Mouse (Mus musculus) thymus, adult 2 months (tissue): ENCODE measurements around the gene Ankrd7. TPM values are rescaled to one million over a fixed set of nuclear protein-coding genes. Genes with fewer than 3 reads are reported as not detected.

Experiments used
- DNase-seq: peaks from one replicate; pipeline ENCODE4 v3.0.0; 2021
- H3K27ac ChIP-seq: fragments of 200-500 bp; 2 replicates; pipeline ENCODE4 v1.5.1; 2012; ENCODE audit warnings: low read length, control low read depth; ENCODE audit not compliant: control insufficient read depth, insufficient read depth
- H3K27me3 ChIP-seq: fragments of 200-500 bp; 2 replicates; pipeline ENCODE4 v1.6.1; 2012; ENCODE audit warnings: mild to moderate bottlenecking, low read length, moderate library complexity, mixed read lengths; ENCODE audit not compliant: control insufficient read depth, insufficient read depth
- H3K36me3 ChIP-seq: fragments of 200-500 bp; 2 replicates; pipeline ENCODE4 v1.6.1; 2012; ENCODE audit warnings: mild to moderate bottlenecking, low read length, moderate library complexity; ENCODE audit not compliant: control insufficient read depth, insufficient read depth
- H3K4me1 ChIP-seq: fragments of 200-500 bp; replicated peaks from 2 replicates; pipeline ENCODE4 v1.6.1; 2012; ENCODE audit warnings: low read length; ENCODE audit not compliant: control insufficient read depth, insufficient read depth
- H3K4me3 ChIP-seq: fragments of 200-500 bp; 2 replicates; pipeline ENCODE4 v1.5.1; 2012; ENCODE audit warnings: mild to moderate bottlenecking, low read length, control low read depth, moderate library complexity; ENCODE audit not compliant: control insufficient read depth, insufficient read depth
- CTCF ChIP-seq: fragments of 200-500 bp; IDR thresholded peaks from 2 replicates; pipeline ENCODE4 v1.5.1; 2012; ENCODE audit warnings: mild to moderate bottlenecking, control low read depth, low read length, moderate library complexity, borderline replicate concordance; ENCODE audit not compliant: control insufficient read depth, poor library complexity, insufficient read depth; ENCODE audit errors: extremely low read depth
- POLR2A ChIP-seq: fragments of 200-500 bp; IDR thresholded peaks from 2 replicates; pipeline ENCODE4 v1.6.1; 2012; ENCODE audit warnings: mild to moderate bottlenecking, low read length, control low read depth, moderate library complexity; ENCODE audit not compliant: control insufficient read depth, poor library complexity, insufficient read depth; ENCODE audit errors: extremely low read depth
- WGBS: fragments of 180-500 bp; shearing (Covaris S2); methylation state at CpG from one replicate; pipeline ENCODE4 v1.1.7; 2018; 5-methylcytosine and 5-hydroxymethylcytosine counted together
- polyA plus RNA-seq: library from polyadenylated mRNA; depleted of rRNA; stranded (reverse); fragments of >200 nt; gene quantifications from 2 replicates; pipeline ENCODE4 v1.2.3, GENCODE M21; 2012; rRNA removed

The Ankrd7 gene
- polyA plus RNA-seq, 1 experiment, result not detected

GRCm38 (mm10) chr6:18913179-18913578 is 47.1 kb downstream of the Ankrd7 start:
- no peak overlapping the region for H3K27ac ChIP-seq
- TF ChIP-seq POLR2A (no peak), CTCF (no peak)
- H3K36me3 ChIP-seq, result no peaks in the 10 kb centered on the region
- 91% methylated on average over 4 of the region's 4 CpGs for WGBS
- no peak overlapping the region for H3K4me3 ChIP-seq
- no peaks in the 10 kb centered on the region for H3K4me1 ChIP-seq
- no peak for DNase-seq
- H3K27me3 ChIP-seq, result no peaks in the 10 kb centered on the region

GRCm38 (mm10) chr6:18916021-18916420 is 49.9 kb downstream of the Ankrd7 start:
- Histone ChIP-seq H3K4me1 (no peaks in the 10 kb centered on the region), H3K27me3 (no peaks in the 10 kb centered on the region), H3K4me3 (no peak overlapping the region), H3K27ac (no peak overlapping the region), H3K36me3 (no peaks in the 10 kb centered on the region)
- WGBS, result 96% methylated on average over 4 of the region's 4 CpGs
- DNase-seq, result no peak
- no peak for TF ChIP-seq POLR2A
- no peak for TF ChIP-seq CTCF

GRCm38 (mm10) chr6:18916471-18916870 is 50.4 kb downstream of the Ankrd7 start:
- no peaks in the 10 kb centered on the region for H3K36me3 ChIP-seq
- no peak for DNase-seq
- no peaks in the 10 kb centered on the region for H3K27me3 ChIP-seq
- 92% methylated on average over 4 of the region's 4 CpGs for WGBS
- TF ChIP-seq POLR2A, result no peak
- no peak for TF ChIP-seq CTCF
- no peaks in the 10 kb centered on the region for H3K4me1 ChIP-seq
- H3K4me3 ChIP-seq, result no peak overlapping the region
- H3K27ac ChIP-seq, result no peak overlapping the region

Other genes with a start within 250 kb of the Ankrd7 start
- 38.1 and 40.2 TPM in 2 replicates for gene Lsm8, start 17.7 kb upstream of the Ankrd7 start, polyA plus RNA-seq